Mouse (Mus musculus) liver, embryonic 14.5 days (tissue): Measurements from ENCODE around the gene Il31ra. TPM values are rescaled to one million over a fixed set of nuclear protein-coding genes. Genes with fewer than 3 reads are reported as not detected.

ENCODE experiments used
- ATAC-seq: fragments of 200-750 bp; cut with Nextera tagmentation; 2 replicates; pipeline ENCODE4 v1.8.0; 2017; ENCODE audit warnings: moderate number of reproducible peaks, mild to moderate bottlenecking, moderate library complexity; ENCODE audit not compliant: insufficient read depth
- DNase-seq, 3 experiments: peaks; one replicate each; pipeline ENCODE4 v3.0.0-alpha.2; 2012 to 2013; ENCODE audit warnings: low read depth in 3 of 3, low spot score in 3 of 3
- H3K27ac ChIP-seq: fragments of 300-500 bp; sonication (generic); 2 replicates; pipeline ENCODE4 v1.5.1; 2014; ENCODE audit warnings: moderate library complexity, mild to moderate bottlenecking, control low read depth, inconsistent platforms
- H3K27me3 ChIP-seq: fragments of 300-500 bp; sonication (generic); 2 replicates; pipeline ENCODE4 v1.6.1; 2014; ENCODE audit warnings: mild to moderate bottlenecking, low read length, moderate library complexity; ENCODE audit not compliant: control insufficient read depth, insufficient read depth
- H3K36me3 ChIP-seq: fragments of 300-500 bp; sonication (generic); replicated peaks from 2 replicates; pipeline ENCODE4 v1.6.1; 2014; ENCODE audit warnings: low read depth; ENCODE audit not compliant: control insufficient read depth, insufficient read depth
- H3K4me1 ChIP-seq, 2 experiments: fragments of 200-500 bp in 1 of 2; fragments of 300-500 bp in 1 of 2; sonication (generic) in 1 of 2; replicated peaks; 2 replicates each; pipeline ENCODE4 v1.6.1; 2012 to 2014; ENCODE audit warnings: antibody characterized with exemption in 1 of 2, inconsistent platforms in 1 of 2, low read length in 1 of 2; ENCODE audit not compliant: control insufficient read depth in 2 of 2, insufficient read depth in 2 of 2
- H3K4me2 ChIP-seq: fragments of 300-500 bp; sonication (generic); 2 replicates; pipeline ENCODE4 v1.6.1; 2014; ENCODE audit warnings: low read depth, mild to moderate bottlenecking, control low read depth, moderate library complexity
- H3K4me3 ChIP-seq, 2 experiments: fragments of 200-500 bp in 1 of 2; fragments of 300-500 bp in 1 of 2; sonication (generic) in 1 of 2; 2 replicates each; pipeline ENCODE4 v1.5.1; 2012 to 2014; ENCODE audit warnings: low read depth in 2 of 2, low read length in 2 of 2, mild to moderate bottlenecking in 2 of 2, control low read depth in 1 of 2, inconsistent platforms in 1 of 2, moderate library complexity in 1 of 2; ENCODE audit not compliant: insufficient read depth in 1 of 2
- H3K9ac ChIP-seq: fragments of 300-500 bp; sonication (generic); replicated peaks from 2 replicates; pipeline ENCODE4 v1.6.1; 2014; ENCODE audit warnings: mild to moderate bottlenecking, control low read depth, moderate library complexity
- H3K9me3 ChIP-seq: fragments of 300-500 bp; sonication (generic); 2 replicates; pipeline ENCODE4 v1.6.1; 2016; ENCODE audit warnings: low read length, mixed read lengths; ENCODE audit not compliant: control insufficient read depth
- CTCF ChIP-seq: IDR thresholded peaks from 2 replicates; pipeline ENCODE4 v1.5.1; 2016; ENCODE audit warnings: antibody characterized with exemption, low read depth, control low read depth
- EP300 ChIP-seq: IDR thresholded peaks from 2 replicates; pipeline ENCODE4 v1.6.1; 2016; ENCODE audit warnings: antibody characterized with exemption, low read depth
- WGBS: fragments of 180-500 bp; shearing (Covaris S2); extraction: QIAGEN DNeasy Blood & Tissue Kit; methylation state at CpG from one replicate; pipeline ENCODE4 v1.1.7; 2014; ENCODE audit not compliant: insufficient replicate concordance; 5-methylcytosine and 5-hydroxymethylcytosine counted together
- polyA plus RNA-seq, 2 experiments: library from polyadenylated mRNA; depleted of rRNA in 1 of 2; stranded (reverse) in 1 of 2; unstranded in 1 of 2; fragments of >200 nt; fragmentation: Nextera tagmentation in 1 of 2; extraction: Ambion mirVana in 1 of 2; gene quantifications; 2 replicates each; pipeline versions ENCODE4 v1.2.1 to v1.2.3; 2012 to 2014

Il31ra gene
- polyA plus RNA-seq, 2 experiments, result 0.04 TPM; not detected in 1

DNA sequence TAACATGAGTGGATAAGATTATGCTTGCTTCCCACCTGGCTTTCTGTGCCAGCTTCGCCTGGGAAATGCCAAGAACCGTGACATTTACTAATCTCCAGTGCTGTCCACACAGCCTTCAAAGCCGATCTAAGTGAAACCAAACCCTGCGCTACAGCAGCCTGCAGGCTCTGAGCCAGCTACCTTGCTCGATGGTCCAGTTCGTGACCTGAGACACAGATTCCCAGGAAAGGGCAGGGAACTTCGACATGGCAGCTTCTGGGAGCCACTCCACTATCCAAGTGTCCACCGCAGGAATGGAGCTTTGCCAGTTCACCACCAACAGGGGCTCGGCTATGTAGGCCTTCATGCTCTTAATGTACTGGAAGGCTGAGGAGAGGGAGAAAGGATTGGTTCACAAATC, 60.6 kb downstream of the Il31ra start:
- 70% methylated on average over 9 of the region's 9 CpGs for WGBS
- no peaks in the 10 kb centered on the region for H3K36me3 ChIP-seq
- no peak overlapping the region for H3K9ac ChIP-seq
- H3K27me3 ChIP-seq, result no peaks in the 10 kb centered on the region
- H3K9me3 ChIP-seq, result no peaks in the 10 kb centered on the region
- no peak overlapping the region for H3K4me2 ChIP-seq
- DNase-seq (no peak), ATAC-seq (no peak)
- TF ChIP-seq CTCF (no peak), EP300 (no peak)
- H3K27ac ChIP-seq, result no peak overlapping the region
- H3K4me1 ChIP-seq, result no peaks in the 10 kb centered on the region
- no peak overlapping the region for H3K4me3 ChIP-seq

- ATAC-seq, result no peak
- Histone ChIP-seq H3K27ac (no peak overlapping the region), H3K4me1 (no peaks in the 10 kb centered on the region), H3K9ac (no peak overlapping the region), H3K27me3 (no peaks in the 10 kb centered on the region), H3K36me3 (no peaks in the 10 kb centered on the region), H3K4me3 (no peak overlapping the region), H3K9me3 (no peaks in the 10 kb centered on the region), H3K4me2 (no peak overlapping the region)
- 57% methylated on average over 6 of the region's 6 CpGs for WGBS
- no peak for DNase-seq
- TF ChIP-seq CTCF, result no peak
- TF ChIP-seq EP300, result no peak
Measured at GRCm38 (mm10) chr13:112532235-112532634, 61.9 kb downstream of the Il31ra start.

GRCm38 (mm10) chr13:112529893-112530292, 64.3 kb downstream of the Il31ra start:
- H3K4me1 ChIP-seq, result no peaks in the 10 kb centered on the region
- WGBS, result 25% methylated on average over 3 of the region's 3 CpGs
- H3K27ac ChIP-seq, result no peak overlapping the region
- no peak overlapping the region for H3K9ac ChIP-seq
- H3K27me3 ChIP-seq, result no peaks in the 10 kb centered on the region
- no peaks in the 10 kb centered on the region for H3K9me3 ChIP-seq
- DNase-seq (peak; percentile 10 to 17 (median 15)), ATAC-seq (peak; percentile 18; the same call in 1 of the 2 replicates)
- no peak overlapping the region for H3K4me3 ChIP-seq
- no peak overlapping the region for H3K4me2 ChIP-seq
- no peak for TF ChIP-seq EP300
- peak; percentile 86 for TF ChIP-seq CTCF
- H3K36me3 ChIP-seq, result no peaks in the 10 kb centered on the region

DNA sequence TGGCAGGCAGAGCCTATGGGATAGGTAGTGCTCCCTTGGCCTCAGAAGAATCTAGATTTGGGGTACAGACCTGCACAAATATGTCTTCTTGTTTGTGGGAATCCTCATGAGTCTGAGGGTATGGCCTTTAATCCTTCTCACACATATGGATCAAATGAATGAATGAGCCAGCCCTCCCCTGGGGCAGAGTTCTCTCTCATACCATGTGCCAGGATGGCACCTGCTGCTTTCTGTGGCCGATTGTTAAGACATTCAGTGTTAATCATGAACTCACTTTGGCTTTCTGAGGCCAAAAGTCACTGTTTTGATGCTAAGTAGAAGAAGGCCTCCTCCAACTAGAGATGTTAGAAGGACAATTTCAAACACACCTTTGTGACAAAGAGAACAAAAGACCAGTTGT, 67.0 kb downstream of the Il31ra start:
- Histone ChIP-seq H3K4me2 (no peak overlapping the region), H3K4me3 (no peak overlapping the region), H3K36me3 (no peaks in the 10 kb centered on the region), H3K9ac (no peak overlapping the region), H3K9me3 (no peaks in the 10 kb centered on the region), H3K4me1 (no peaks in the 10 kb centered on the region), H3K27me3 (no peaks in the 10 kb centered on the region), H3K27ac (no peak overlapping the region)
- DNase-seq (no peak), ATAC-seq (no peak)
- 45% methylated on average over 1 of the region's 1 CpGs for WGBS
- TF ChIP-seq CTCF, result no peak

GRCm38 (mm10) chr13:112523346-112523970, 70.7 kb downstream of the Il31ra start:
- DNase-seq (no peak), ATAC-seq (no peak)
- Histone ChIP-seq H3K27ac (no peak overlapping the region), H3K27me3 (no peaks in the 10 kb centered on the region), H3K4me1 (no peaks in the 10 kb centered on the region), H3K36me3 (no peaks in the 10 kb centered on the region), H3K9ac (no peak overlapping the region), H3K4me2 (no peak overlapping the region), H3K4me3 (no peak overlapping the region), H3K9me3 (no peaks in the 10 kb centered on the region)
- 77% methylated on average over 10 of the region's 10 CpGs for WGBS
- TF ChIP-seq CTCF, result no peak
- no peak for TF ChIP-seq EP300
